Mouse (Mus musculus) liver, adult 2 months (tissue): ENCODE measurements at regions not wholly inside any gene's neighbourhood (a gene's known extent, or its start where the extent isn't known, plus 50 kb on each side); places are given as distances from the start of the nearest gene placed in this dataset.

Source experiments
- CTCF ChIP-seq: fragments of 200-500 bp; IDR thresholded peaks from 2 replicates; pipeline ENCODE4 v1.5.1; 2011; ENCODE audit warnings: low read depth, low read length, control low read depth
- POLR2A ChIP-seq: fragments of 200-500 bp; IDR thresholded peaks from 2 replicates; pipeline ENCODE4 v1.6.1; 2011; ENCODE audit warnings: low read length, control low read depth; ENCODE audit not compliant: insufficient read depth; ENCODE audit errors: extremely low read depth

DNA sequence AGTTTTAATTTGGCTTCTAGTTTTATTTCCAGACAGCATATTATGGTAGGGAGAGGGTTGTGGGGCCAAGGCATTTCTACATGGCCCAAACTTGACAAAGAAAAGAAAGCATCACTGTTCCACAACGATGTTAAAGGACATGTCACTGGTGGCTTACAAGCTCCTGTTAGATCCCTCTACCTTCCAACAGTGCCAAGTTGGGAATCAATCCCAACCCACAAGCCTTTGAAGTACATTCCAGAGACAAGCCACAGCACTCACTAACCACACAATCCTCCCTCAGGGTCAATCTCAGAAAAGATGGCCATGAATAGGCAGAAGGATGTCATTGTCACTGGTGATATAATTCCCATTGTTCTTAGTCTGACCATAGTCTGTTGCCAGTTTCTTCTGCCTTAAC is 213.4 kb downstream of the Ube2cbp start:
- TF ChIP-seq CTCF, result no peak
- TF ChIP-seq POLR2A, result no peak
